Mouse (Mus musculus) intestine, postnatal 0 days (tissue): Measurements from ENCODE around the gene Rab3a. TPM values are rescaled to one million over a fixed set of nuclear protein-coding genes. Genes with fewer than 3 reads are reported as not detected.

Experiments
- ATAC-seq: fragments of 200-750 bp; cut with Nextera tagmentation; 2 replicates; pipeline ENCODE4 v1.8.0; 2017; ENCODE audit warnings: mild to moderate bottlenecking, moderate TSS enrichment, moderate library complexity
- H3K27ac ChIP-seq: fragments of 300-500 bp; sonication (generic); 2 replicates; pipeline ENCODE4 v1.5.1; 2014; ENCODE audit warnings: mild to moderate bottlenecking, low read depth, low read length, moderate library complexity
- H3K27me3 ChIP-seq: fragments of 300-500 bp; sonication (generic); replicated peaks from 2 replicates; pipeline ENCODE4 v1.6.1; 2014; ENCODE audit warnings: low read length, mixed read lengths; ENCODE audit not compliant: control insufficient read depth, insufficient read depth
- H3K36me3 ChIP-seq: fragments of 300-500 bp; sonication (generic); 2 replicates; pipeline ENCODE4 v1.6.1; 2014; ENCODE audit warnings: mild to moderate bottlenecking, moderate library complexity; ENCODE audit not compliant: control insufficient read depth, insufficient read depth
- H3K4me1 ChIP-seq: fragments of 300-500 bp; sonication (generic); replicated peaks from 2 replicates; pipeline ENCODE4 v1.6.1; 2014; ENCODE audit warnings: antibody characterized with exemption, low read length, mixed read lengths; ENCODE audit not compliant: control insufficient read depth, insufficient read depth
- H3K4me2 ChIP-seq: fragments of 300-500 bp; sonication (generic); replicated peaks from 2 replicates; pipeline ENCODE4 v1.6.1; 2014; ENCODE audit warnings: low read depth, mild to moderate bottlenecking, moderate library complexity
- H3K4me3 ChIP-seq: fragments of 300-500 bp; sonication (generic); 2 replicates; pipeline ENCODE4 v1.5.1; 2014; ENCODE audit warnings: low read depth, low read length
- H3K9ac ChIP-seq: fragments of 300-500 bp; sonication (generic); 2 replicates; pipeline ENCODE4 v1.6.1; 2014; ENCODE audit warnings: mild to moderate bottlenecking, low read depth, low read length
- H3K9me3 ChIP-seq: fragments of 300-500 bp; sonication (generic); 2 replicates; pipeline ENCODE4 v1.6.1; 2016; ENCODE audit warnings: mixed run types; ENCODE audit not compliant: control insufficient read depth
- CTCF ChIP-seq: sonication (generic); IDR thresholded peaks from 2 replicates; pipeline ENCODE4 v1.5.1; 2016; ENCODE audit warnings: low read depth, mild to moderate bottlenecking, control low read depth, antibody characterized with exemption, moderate library complexity
- WGBS: fragments of 180-500 bp; shearing (Covaris S2); extraction: QIAGEN DNeasy Blood & Tissue Kit; methylation state at CpG from one replicate; pipeline ENCODE4 v1.1.7; 2014; 5-methylcytosine and 5-hydroxymethylcytosine counted together
- polyA plus RNA-seq: library from polyadenylated mRNA; unstranded; fragments of >200 nt; fragmentation: Nextera tagmentation; extraction: Ambion mirVana; gene quantifications from 2 replicates; pipeline ENCODE4 v1.2.1, GENCODE M21; 2015

Gene Rab3a
- polyA plus RNA-seq, 1 experiment from 2014 or later, result 18.8 TPM

GRCm38 (mm10) chr8:70797081-70798070, 42.9 kb downstream of the Rab3a start:
- peak; percentile 86 for ATAC-seq
- H3K9me3 ChIP-seq, result no peaks in the 10 kb centered on the region
- H3K4me1 ChIP-seq, result peaks cover 7% of the 10 kb centered on the region; the same call in 1 of the 2 replicates
- TF ChIP-seq CTCF, result no peak
- peak overlapping the region; percentile 90 for H3K4me2 ChIP-seq
- H3K27ac ChIP-seq, result peak overlapping the region; percentile 91
- H3K4me3 ChIP-seq, result peak overlapping the region; percentile 61
- WGBS, result under 1% methylated on average over 56 of the region's 57 CpGs
- H3K36me3 ChIP-seq, result no peaks in the 10 kb centered on the region
- no peaks in the 10 kb centered on the region for H3K27me3 ChIP-seq
- peak overlapping the region; percentile 73 for H3K9ac ChIP-seq

GRCm38 (mm10) chr8:70798281-70798680, 43.8 kb downstream of the Rab3a start:
- 9% methylated on average over 15 of the region's 15 CpGs for WGBS
- ATAC-seq, result no peak
- Histone ChIP-seq H3K27me3 (no peaks in the 10 kb centered on the region), H3K4me1 (peaks cover 7% of the 10 kb centered on the region; the same call in 1 of the 2 replicates), H3K9ac (0 out of 2 replicates have a peak overlapping the region, but pooled peaks have one; percentile 62), H3K4me2 (peak overlapping the region; percentile 90), H3K4me3 (peak overlapping the region; percentile 61; the same call in 1 of the 2 replicates), H3K27ac (peak overlapping the region; percentile 91), H3K9me3 (no peaks in the 10 kb centered on the region), H3K36me3 (no peaks in the 10 kb centered on the region)
- TF ChIP-seq CTCF, result no peak

DNA sequence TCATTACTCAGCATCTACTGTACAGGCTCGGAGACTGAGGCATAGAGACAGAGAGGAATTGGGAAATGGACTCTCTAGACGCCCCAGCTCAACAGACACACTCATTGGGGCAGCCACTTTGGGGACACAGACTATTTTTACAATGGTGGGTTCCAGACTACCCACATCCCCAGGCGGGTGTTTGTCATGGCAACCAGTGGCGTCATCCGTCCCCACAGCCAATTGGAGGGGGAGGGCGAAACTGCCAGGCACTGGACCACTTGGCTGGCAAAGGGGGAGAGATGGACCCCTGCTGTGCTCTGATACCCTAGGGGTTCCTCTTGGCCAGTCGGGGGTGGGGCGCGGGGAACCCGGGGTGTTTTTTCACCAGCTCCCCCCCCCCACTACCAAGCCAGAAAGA, 46.2 kb downstream of the Rab3a start:
- ATAC-seq, result no peak
- no peaks in the 10 kb centered on the region for H3K27me3 ChIP-seq
- H3K4me3 ChIP-seq, result no peak overlapping the region
- no peak overlapping the region for H3K4me2 ChIP-seq
- no peak for TF ChIP-seq CTCF
- H3K36me3 ChIP-seq, result no peaks in the 10 kb centered on the region
- H3K9ac ChIP-seq, result no peak overlapping the region
- H3K9me3 ChIP-seq, result no peaks in the 10 kb centered on the region
- H3K4me1 ChIP-seq, result peaks cover 10% of the 10 kb centered on the region; the same call in 1 of the 2 replicates
- WGBS, result 68% methylated on average over 10 of the region's 10 CpGs
- H3K27ac ChIP-seq, result no peak overlapping the region

DNA sequence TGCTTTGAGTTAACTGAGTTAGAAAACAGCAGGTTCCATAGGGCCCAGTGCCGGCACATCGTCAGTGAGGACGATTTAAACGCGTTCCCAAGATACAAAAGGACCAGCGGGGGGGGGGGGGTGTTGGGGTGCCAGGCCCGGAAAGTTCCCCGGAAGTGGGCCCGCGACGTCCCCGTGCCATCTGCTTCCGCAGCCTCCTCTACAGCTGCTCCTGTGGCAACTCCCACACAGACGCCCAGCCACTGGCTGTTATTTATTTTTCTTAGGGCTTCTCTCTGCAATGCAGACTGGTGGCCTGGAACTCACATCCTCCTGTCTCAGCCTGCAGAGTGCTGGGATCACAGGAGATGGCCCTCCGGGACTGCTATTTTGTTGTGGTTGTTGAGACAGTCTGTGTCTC, 46.7 kb downstream of the Rab3a start:
- Histone ChIP-seq H3K27ac (no peak overlapping the region), H3K9me3 (no peaks in the 10 kb centered on the region), H3K4me2 (no peak overlapping the region), H3K4me1 (peaks cover 10% of the 10 kb centered on the region; the same call in 1 of the 2 replicates), H3K27me3 (no peaks in the 10 kb centered on the region), H3K9ac (no peak overlapping the region), H3K36me3 (no peaks in the 10 kb centered on the region), H3K4me3 (no peak overlapping the region)
- WGBS, result 45% methylated on average over 15 of the region's 15 CpGs
- no peak for TF ChIP-seq CTCF
- no peak for ATAC-seq

DNA sequence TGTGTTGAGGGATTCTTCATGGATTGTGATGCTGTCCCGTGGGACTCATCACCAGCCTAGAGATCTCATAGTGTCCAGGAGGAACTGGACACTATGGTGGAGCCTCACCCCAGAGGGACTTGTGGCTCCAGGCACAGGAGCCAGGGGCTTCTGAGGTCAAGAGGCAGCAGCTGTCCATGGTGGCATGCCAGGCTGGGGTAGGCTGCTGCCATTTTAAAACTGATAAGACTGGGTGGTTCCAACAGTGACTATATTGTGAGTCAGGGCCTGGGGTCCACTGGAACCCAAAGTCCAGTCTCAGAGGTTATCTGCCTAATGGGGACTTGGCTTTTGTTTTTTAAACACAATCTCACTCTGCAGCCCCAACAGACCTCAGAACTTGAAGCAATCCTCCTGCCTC, 47.4 kb downstream of the Rab3a start:
- TF ChIP-seq CTCF, result no peak
- Histone ChIP-seq H3K36me3 (no peaks in the 10 kb centered on the region), H3K27ac (no peak overlapping the region), H3K27me3 (no peaks in the 10 kb centered on the region), H3K9ac (no peak overlapping the region), H3K4me1 (0 out of 2 replicates have a peak, but pooled peaks cover 6% of the 10 kb centered on the region), H3K9me3 (no peaks in the 10 kb centered on the region), H3K4me3 (no peak overlapping the region), H3K4me2 (no peak overlapping the region)
- no peak for ATAC-seq
- WGBS, result 83% methylated on average over 1 of the region's 1 CpGs

GRCm38 (mm10) chr8:70802786-70803510, 48.5 kb downstream of the Rab3a start:
- Histone ChIP-seq H3K27ac (no peak overlapping the region), H3K4me3 (no peak overlapping the region), H3K36me3 (no peaks in the 10 kb centered on the region), H3K9me3 (no peaks in the 10 kb centered on the region), H3K9ac (no peak overlapping the region), H3K4me1 (0 out of 2 replicates have a peak, but pooled peaks cover 6% of the 10 kb centered on the region), H3K27me3 (no peaks in the 10 kb centered on the region), H3K4me2 (no peak overlapping the region)
- ATAC-seq, result no peak
- WGBS, result 62% methylated on average over 11 of the region's 11 CpGs
- no peak for TF ChIP-seq CTCF
